Mouse (Mus musculus) neural tube, embryonic 14.5 days (tissue): Measurements from ENCODE around the gene Efna2. TPM values are rescaled to one million over a fixed set of nuclear protein-coding genes. Genes with fewer than 3 reads are reported as not detected.
A peak's percentile ranks its signal among the peaks of the same experiment; 100 is the strongest.
"Not testable (repeated sequence)": the region's sequence is repeated elsewhere in the genome, so short reads cannot be mapped to it uniquely, and the experiment has no call there.

Experiments
- ATAC-seq: fragments of 200-750 bp; cut with Nextera tagmentation; 2 replicates; pipeline ENCODE4 v1.8.0; 2017; ENCODE audit warnings: low read depth, mild to moderate bottlenecking, moderate TSS enrichment, moderate library complexity
- H3K27ac ChIP-seq: fragments of 300-500 bp; sonication (generic); 2 replicates; pipeline ENCODE4 v1.5.1; 2014; ENCODE audit warnings: low read depth, mild to moderate bottlenecking, control low read depth, low read length, moderate library complexity, mixed read lengths
- H3K27me3 ChIP-seq: fragments of 300-500 bp; sonication (generic); 2 replicates; pipeline ENCODE4 v1.6.1; 2014; ENCODE audit warnings: low read length; ENCODE audit not compliant: control insufficient read depth, insufficient read depth
- H3K36me3 ChIP-seq: fragments of 300-500 bp; sonication (generic); 2 replicates; pipeline ENCODE4 v1.6.1; 2014; ENCODE audit warnings: low read length, mixed read lengths; ENCODE audit not compliant: control insufficient read depth, insufficient read depth
- H3K4me1 ChIP-seq: fragments of 300-500 bp; sonication (generic); 2 replicates; pipeline ENCODE4 v1.6.1; 2014; ENCODE audit warnings: low read length; ENCODE audit not compliant: control insufficient read depth, insufficient read depth
- H3K4me2 ChIP-seq: fragments of 300-500 bp; sonication (generic); 2 replicates; pipeline ENCODE4 v1.6.1; 2014; ENCODE audit warnings: mild to moderate bottlenecking, low read depth, low read length, control low read depth
- H3K4me3 ChIP-seq: fragments of 300-500 bp; sonication (generic); 2 replicates; pipeline ENCODE4 v1.5.1; 2014; ENCODE audit warnings: low read depth, low read length, control low read depth, mixed read lengths
- H3K9ac ChIP-seq: fragments of 300-500 bp; sonication (generic); replicated peaks from 2 replicates; pipeline ENCODE4 v1.6.1; 2014; ENCODE audit warnings: low read depth, mild to moderate bottlenecking, control low read depth, low read length, mixed read lengths
- H3K9me3 ChIP-seq: fragments of 300-500 bp; sonication (generic); 2 replicates; pipeline ENCODE4 v1.6.1; 2016; ENCODE audit warnings: low read length; ENCODE audit not compliant: control insufficient read depth
- WGBS: fragments of 180-500 bp; shearing (Covaris S2); extraction: QIAGEN DNeasy Blood & Tissue Kit; methylation state at CpG from one replicate; pipeline ENCODE4 v1.1.7; 2014; 5-methylcytosine and 5-hydroxymethylcytosine counted together
- polyA plus RNA-seq: library from polyadenylated mRNA; unstranded; fragments of >200 nt; fragmentation: Nextera tagmentation; extraction: Ambion mirVana; gene quantifications from 2 replicates; pipeline ENCODE4 v1.2.1, GENCODE M21; 2014

The Efna2 gene
- polyA plus RNA-seq, 1 experiment from 2014 or later, result 24.0 TPM

DNA sequence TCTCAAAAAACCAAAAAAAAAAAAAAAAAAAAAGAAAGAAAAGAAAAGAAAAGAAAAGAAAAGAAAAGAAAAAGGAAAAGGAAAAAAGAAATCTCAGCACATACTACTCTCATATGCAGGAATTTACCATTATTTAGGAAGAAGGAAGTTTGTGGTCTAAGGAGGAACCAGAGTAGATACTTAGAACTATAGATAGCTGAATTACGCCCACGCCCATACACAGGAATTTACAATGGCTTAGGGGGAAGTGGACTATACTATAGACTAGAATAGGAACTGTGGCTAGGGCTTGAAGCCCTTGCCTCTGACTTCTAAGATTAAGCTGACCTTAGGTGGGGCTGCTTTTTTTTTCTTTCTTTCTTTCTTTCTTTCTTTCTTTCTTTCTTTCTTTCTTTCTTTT lies 43.9 kb downstream of the Efna2 start:
- not testable (repeated sequence) for H3K4me2 ChIP-seq, H3K27me3 ChIP-seq, H3K9ac ChIP-seq, H3K36me3 ChIP-seq, H3K9me3 ChIP-seq, ATAC-seq, H3K4me3 ChIP-seq, H3K27ac ChIP-seq
- H3K4me1 ChIP-seq, result peaks cover 12% of the 10 kb centered on the region
- WGBS, result 80% methylated on average over 2 of the region's 2 CpGs

GRCm38 (mm10) chr10:80226071-80226415 lies 46.8 kb downstream of the Efna2 start:
- 0% methylated on average over 14 of the region's 14 CpGs for WGBS
- no peak for ATAC-seq
- Histone ChIP-seq H3K27me3 (no peaks in the 10 kb centered on the region), H3K4me2 (peak overlapping the region; percentile 91), H3K36me3 (no peaks in the 10 kb centered on the region), H3K27ac (peak overlapping the region; percentile 94), H3K9me3 (no peaks in the 10 kb centered on the region), H3K4me1 (peaks cover 29% of the 10 kb centered on the region), H3K4me3 (peak overlapping the region; percentile 75), H3K9ac (0 out of 2 replicates have a peak overlapping the region, but pooled peaks have one; percentile 93)

GRCm38 (mm10) chr10:80226416-80227165 lies 47.3 kb downstream of the Efna2 start, which contains the start of gene Mum1:
Gene Mum1 (plus strand): TSS chr10:80226434.
- Histone ChIP-seq H3K4me3 (peak within 1 kb of the TSS; percentile 75), H3K36me3 (0 out of 2 replicates have a peak, but pooled peaks cover 4% of the 10 kb centered on the region), H3K27ac (peak within 1 kb of the TSS; percentile 94), H3K9me3 (no peaks in the 10 kb centered on the region), H3K4me1 (peaks cover 29% of the 10 kb centered on the region), H3K27me3 (no peaks in the 10 kb centered on the region), H3K9ac (peak within 1 kb of the TSS; percentile 93), H3K4me2 (peak within 1 kb of the TSS; percentile 91)
- ATAC-seq, result peak; percentile 97
- under 1% methylated on average over 50 of the region's 75 CpGs for whole genome bisulfite sequencing

GRCm38 (mm10) chr10:80227166-80227539 lies 47.9 kb downstream of the Efna2 start:
- ATAC-seq, result no peak; the same call in 1 of the 2 replicates
- WGBS, result 9% methylated on average over 10 of the region's 10 CpGs
- Histone ChIP-seq H3K27me3 (no peaks in the 10 kb centered on the region), H3K4me2 (peak overlapping the region; percentile 91), H3K4me3 (peak overlapping the region; percentile 75), H3K9me3 (no peaks in the 10 kb centered on the region), H3K9ac (peak overlapping the region; percentile 93), H3K4me1 (peaks cover 29% of the 10 kb centered on the region), H3K36me3 (peaks cover 7% of the 10 kb centered on the region), H3K27ac (peak overlapping the region; percentile 94)

DNA sequence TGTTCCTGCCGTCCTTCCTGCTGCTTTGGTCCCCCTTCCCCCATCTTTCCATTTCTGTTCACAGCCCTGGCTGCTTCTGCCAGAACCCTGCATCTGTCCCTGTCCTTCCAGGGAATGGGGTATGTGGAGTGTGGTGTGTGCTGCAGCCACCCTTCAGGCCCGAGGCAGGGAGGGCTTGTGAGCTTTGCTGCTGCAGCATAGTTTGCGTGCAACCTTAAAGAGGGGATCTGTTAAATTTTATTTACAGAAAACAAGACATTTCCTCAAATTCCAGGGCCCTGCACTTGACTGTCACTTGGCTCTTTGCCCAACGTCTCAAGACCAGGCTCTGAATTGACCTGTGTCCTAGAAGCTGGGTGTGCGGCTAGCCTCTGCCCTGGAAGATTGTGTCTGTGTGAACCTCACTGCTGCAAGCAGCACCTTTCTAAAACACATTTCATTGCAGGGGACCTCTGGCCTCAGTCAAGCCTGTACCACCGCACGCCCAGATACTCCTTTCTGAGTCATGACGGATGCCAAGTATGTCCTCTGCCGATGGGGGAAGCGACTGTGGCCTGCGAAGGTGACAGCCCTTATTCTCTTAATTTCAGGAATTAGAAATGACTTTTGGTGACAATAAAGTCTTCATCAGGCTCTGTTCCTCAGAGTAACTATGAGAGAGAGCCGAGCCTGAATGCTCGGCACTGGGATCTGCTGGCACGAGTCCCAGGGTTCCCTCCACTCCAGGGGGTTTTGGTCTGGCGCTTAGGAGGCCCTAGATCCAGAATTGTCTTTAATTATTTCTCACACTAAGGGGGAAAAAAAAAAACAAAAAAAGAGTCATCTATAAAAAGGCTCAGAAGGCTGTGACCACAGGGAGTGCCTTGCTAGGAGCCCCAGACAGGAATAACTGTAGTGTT lies 48.8 kb downstream of the Efna2 start:
- Histone ChIP-seq H3K27me3 (no peaks in the 10 kb centered on the region), H3K4me2 (peak overlapping the region; percentile 91), H3K9ac (peak overlapping the region; percentile 93; the same call in 1 of the 2 replicates), H3K36me3 (peaks cover 16% of the 10 kb centered on the region), H3K4me1 (peaks cover 31% of the 10 kb centered on the region), H3K9me3 (no peaks in the 10 kb centered on the region), H3K27ac (peak overlapping the region; percentile 94), H3K4me3 (peak overlapping the region; percentile 75)
- WGBS, result 44% methylated on average over 15 of the region's 15 CpGs
- no peak for ATAC-seq

- peaks cover 52% of the 10 kb centered on the region for H3K36me3 ChIP-seq
- no peak overlapping the region for H3K27ac ChIP-seq
- no peak overlapping the region for H3K4me2 ChIP-seq
These were observed 57.0 kb downstream of the Efna2 start for GRCm38 (mm10) chr10:80236145-80236825.

GRCm38 (mm10) chr10:80237020-80237419 lies 57.7 kb downstream of the Efna2 start:
- Histone ChIP-seq H3K27me3 (no peaks in the 10 kb centered on the region), H3K4me2 (no peak overlapping the region), H3K9me3 (no peaks in the 10 kb centered on the region), H3K9ac (no peak overlapping the region), H3K27ac (no peak overlapping the region), H3K4me1 (0 out of 2 replicates have a peak, but pooled peaks cover 3% of the 10 kb centered on the region), H3K4me3 (no peak overlapping the region), H3K36me3 (peaks cover 52% of the 10 kb centered on the region)
- no peak for ATAC-seq
- WGBS, result 91% methylated on average over 4 of the region's 4 CpGs

More at GRCm38 (mm10) chr10:80236145-80236825, 57.0 kb downstream of the Efna2 start:
- ATAC-seq, result no peak
- WGBS, result 97% methylated on average over 13 of the region's 13 CpGs
- no peaks in the 10 kb centered on the region for H3K9me3 ChIP-seq
- H3K4me3 ChIP-seq, result no peak overlapping the region
- H3K4me1 ChIP-seq, result 0 out of 2 replicates have a peak, but pooled peaks cover 3% of the 10 kb centered on the region
- no peaks in the 10 kb centered on the region for H3K27me3 ChIP-seq
- H3K9ac ChIP-seq, result no peak overlapping the region

- Histone ChIP-seq H3K9me3 (no peaks in the 10 kb centered on the region), H3K4me3 (no peak overlapping the region), H3K27me3 (no peaks in the 10 kb centered on the region), H3K4me1 (no peaks in the 10 kb centered on the region), H3K27ac (no peak overlapping the region), H3K9ac (no peak overlapping the region), H3K4me2 (no peak overlapping the region), H3K36me3 (peaks cover 54% of the 10 kb centered on the region)
- WGBS, result 96% methylated on average over 3 of the region's 3 CpGs
- no peak for ATAC-seq
These were observed 59.0 kb downstream of the Efna2 start for GRCm38 (mm10) chr10:80238306-80238705.
